Mouse (Mus musculus) intestine, embryonic 16.5 days (tissue): ENCODE measurements at regions not wholly inside any gene's neighbourhood (a gene's known extent, or its start where the extent isn't known, plus 50 kb on each side); places are given as distances from the start of the nearest gene placed in this dataset.
"Not testable (repeated sequence)": the region's sequence is repeated elsewhere in the genome, so short reads cannot be mapped to it uniquely, and the experiment has no call there.

Experiments used
- ATAC-seq: fragments of 200-750 bp; cut with Nextera tagmentation; 2 replicates; pipeline ENCODE4 v1.8.0; 2017; ENCODE audit warnings: moderate TSS enrichment, moderate library complexity
- H3K27ac ChIP-seq: fragments of 300-500 bp; sonication (generic); 2 replicates; pipeline ENCODE4 v1.5.1; 2014; ENCODE audit warnings: mild to moderate bottlenecking, low read length
- H3K27me3 ChIP-seq: fragments of 300-500 bp; sonication (generic); replicated peaks from 2 replicates; pipeline ENCODE4 v1.6.1; 2014; ENCODE audit warnings: low read length, control low read depth, mixed read lengths; ENCODE audit not compliant: control insufficient read depth, insufficient read depth
- H3K36me3 ChIP-seq: fragments of 300-500 bp; sonication (generic); 2 replicates; pipeline ENCODE4 v1.6.1; 2014; ENCODE audit warnings: low read length, control low read depth; ENCODE audit not compliant: control insufficient read depth, insufficient read depth
- H3K4me1 ChIP-seq: fragments of 300-500 bp; sonication (generic); 2 replicates; pipeline ENCODE4 v1.6.1; 2014; ENCODE audit warnings: low read length, control low read depth, mixed read lengths; ENCODE audit not compliant: control insufficient read depth, insufficient read depth
- H3K4me2 ChIP-seq: fragments of 300-500 bp; sonication (generic); 2 replicates; pipeline ENCODE4 v1.6.1; 2014; ENCODE audit warnings: low read depth, low read length, control low read depth
- H3K4me3 ChIP-seq: fragments of 300-500 bp; sonication (generic); 2 replicates; pipeline ENCODE4 v1.5.1; 2014; ENCODE audit warnings: mild to moderate bottlenecking, low read length
- H3K9ac ChIP-seq: fragments of 300-500 bp; sonication (generic); 2 replicates; pipeline ENCODE4 v1.6.1; 2014; ENCODE audit warnings: low read depth, low read length
- H3K9me3 ChIP-seq: fragments of 300-500 bp; sonication (generic); 2 replicates; pipeline ENCODE4 v1.6.1; 2016; ENCODE audit warnings: low read length, control low read depth; ENCODE audit not compliant: control insufficient read depth
- WGBS: fragments of 180-500 bp; shearing (Covaris S2); extraction: QIAGEN DNeasy Blood & Tissue Kit; methylation state at CpG from one replicate; pipeline ENCODE4 v1.1.7; 2014; 5-methylcytosine and 5-hydroxymethylcytosine counted together

DNA sequence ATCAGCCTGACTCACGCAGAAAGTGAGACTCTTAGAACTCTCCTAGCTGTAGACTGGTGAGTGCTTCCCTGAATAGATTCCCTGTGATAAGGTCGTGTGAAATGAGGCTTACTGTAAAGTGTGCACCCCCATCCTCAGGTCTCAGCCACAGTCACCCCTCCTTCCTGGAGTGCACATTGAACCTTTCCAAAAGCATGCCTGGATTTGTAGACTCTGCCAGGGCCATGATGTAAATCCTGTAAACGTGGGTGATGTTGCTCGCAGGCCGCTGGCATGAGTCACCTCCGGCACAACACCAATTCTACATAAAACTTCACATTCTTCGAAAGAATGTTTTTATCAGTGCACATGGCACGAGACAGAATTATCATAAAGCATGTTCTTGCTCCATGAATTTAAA lies 117.7 kb upstream of the Tmc3 start:
- no peak overlapping the region for H3K4me2 ChIP-seq
- H3K27me3 ChIP-seq = no peaks in the 10 kb centered on the region
- no peak overlapping the region for H3K9ac ChIP-seq
- no peak overlapping the region for H3K27ac ChIP-seq
- no peak for ATAC-seq
- no peaks in the 10 kb centered on the region for H3K4me1 ChIP-seq
- H3K36me3 ChIP-seq = no peaks in the 10 kb centered on the region
- no peak overlapping the region for H3K4me3 ChIP-seq
- H3K9me3 ChIP-seq = no peaks in the 10 kb centered on the region
- 66% methylated on average over 8 of the region's 8 CpGs for WGBS

GRCm38 (mm10) chr7:83469856-83470255 lies 114.9 kb upstream of the Tmc3 start:
- not testable (repeated sequence) for H3K27ac ChIP-seq, H3K9me3 ChIP-seq, H3K36me3 ChIP-seq, H3K4me2 ChIP-seq, H3K4me1 ChIP-seq, H3K4me3 ChIP-seq, H3K9ac ChIP-seq, H3K27me3 ChIP-seq, ATAC-seq
- WGBS = 92% methylated on average over 4 of the region's 4 CpGs

DNA sequence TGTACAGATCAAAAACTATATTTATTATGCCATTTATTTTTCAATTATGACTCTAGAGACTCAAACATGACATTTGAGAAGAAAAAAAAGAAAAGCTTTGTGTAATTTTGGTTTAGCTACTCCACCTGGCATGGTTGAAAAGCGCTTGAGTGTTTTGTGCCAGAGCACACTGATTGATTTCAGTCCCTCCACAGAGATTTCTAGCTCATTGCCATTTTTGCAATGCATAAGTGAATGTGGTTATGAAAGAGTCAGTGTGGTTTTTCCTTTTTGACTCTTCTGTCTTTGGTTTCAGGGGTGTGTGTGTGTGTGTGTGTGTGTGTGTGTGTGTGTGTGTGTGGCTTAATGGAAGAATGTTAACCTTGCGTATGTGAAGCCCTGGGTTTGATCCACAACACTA lies 113.6 kb upstream of the Tmc3 start:
- H3K27ac ChIP-seq = no peak overlapping the region
- H3K4me3 ChIP-seq = no peak overlapping the region
- H3K9ac ChIP-seq = no peak overlapping the region
- no peaks in the 10 kb centered on the region for H3K27me3 ChIP-seq
- no peak overlapping the region for H3K4me2 ChIP-seq
- no peaks in the 10 kb centered on the region for H3K36me3 ChIP-seq
- 76% methylated on average over 2 of the region's 2 CpGs for whole genome bisulfite sequencing
- H3K4me1 ChIP-seq = peaks cover 9% of the 10 kb centered on the region; the same call in 1 of the 2 replicates
- H3K9me3 ChIP-seq = no peaks in the 10 kb centered on the region
- no peak for ATAC-seq

- 86% methylated on average over 2 of the region's 2 CpGs for WGBS
- H3K27ac ChIP-seq = no peak overlapping the region
- no peaks in the 10 kb centered on the region for H3K27me3 ChIP-seq
- H3K4me2 ChIP-seq = no peak overlapping the region
- no peak overlapping the region for H3K4me3 ChIP-seq
- ATAC-seq = no peak
- no peaks in the 10 kb centered on the region for H3K9me3 ChIP-seq
- H3K4me1 ChIP-seq = peaks cover 18% of the 10 kb centered on the region; the same call in 1 of the 2 replicates
- no peaks in the 10 kb centered on the region for H3K36me3 ChIP-seq
- no peak overlapping the region for H3K9ac ChIP-seq
These were observed 110.3 kb upstream of the Tmc3 start for GRCm38 (mm10) chr7:83474471-83474870.

DNA sequence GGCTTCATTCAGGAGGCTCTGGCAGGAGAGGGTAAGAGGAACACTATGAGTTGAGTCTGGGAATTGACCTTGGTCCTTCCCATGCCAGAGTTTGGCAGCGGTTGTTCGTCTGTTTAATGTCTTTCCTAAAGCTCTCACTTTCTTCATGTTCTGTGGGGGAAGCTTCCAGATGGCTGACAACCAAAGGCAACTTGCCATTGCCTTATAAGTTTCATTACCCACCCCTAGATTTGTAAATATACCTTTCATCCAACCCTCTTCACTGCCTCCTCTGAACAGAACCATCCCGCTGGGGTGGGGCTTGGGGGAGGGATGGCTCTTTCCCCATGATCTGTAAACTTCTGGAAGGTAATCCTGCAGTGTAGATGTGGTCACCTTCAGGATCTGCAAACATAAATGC lies 109.7 kb upstream of the Tmc3 start:
- Histone ChIP-seq H3K4me3 (no peak overlapping the region), H3K36me3 (no peaks in the 10 kb centered on the region), H3K9ac (no peak overlapping the region), H3K27ac (peak overlapping the region; percentile 46), H3K4me2 (no peak overlapping the region), H3K9me3 (no peaks in the 10 kb centered on the region), H3K4me1 (peaks cover 18% of the 10 kb centered on the region; the same call in 1 of the 2 replicates), H3K27me3 (no peaks in the 10 kb centered on the region)
- 48% methylated on average over 3 of the region's 3 CpGs for WGBS
- 0 out of 2 replicates have a peak, but pooled peaks have one; percentile 49 for ATAC-seq

GRCm38 (mm10) chr7:83475438-83476160 lies 109.1 kb upstream of the Tmc3 start:
- WGBS = 57% methylated on average over 8 of the region's 8 CpGs
- Histone ChIP-seq H3K4me3 (no peak overlapping the region), H3K4me2 (no peak overlapping the region), H3K4me1 (peaks cover 18% of the 10 kb centered on the region; the same call in 1 of the 2 replicates), H3K27me3 (no peaks in the 10 kb centered on the region), H3K36me3 (no peaks in the 10 kb centered on the region), H3K9me3 (no peaks in the 10 kb centered on the region), H3K9ac (no peak overlapping the region), H3K27ac (peak overlapping the region; percentile 46)
- ATAC-seq = 0 out of 2 replicates have a peak, but pooled peaks have one; percentile 6

GRCm38 (mm10) chr7:83476161-83476495 lies 108.6 kb upstream of the Tmc3 start:
- H3K9ac ChIP-seq = no peak overlapping the region
- H3K4me3 ChIP-seq = no peak overlapping the region
- ATAC-seq = no peak
- no peak overlapping the region for H3K4me2 ChIP-seq
- peaks cover 18% of the 10 kb centered on the region; the same call in 1 of the 2 replicates for H3K4me1 ChIP-seq
- WGBS = 55% methylated on average over 3 of the region's 3 CpGs
- H3K9me3 ChIP-seq = no peaks in the 10 kb centered on the region
- peak overlapping the region; percentile 23; the same call in 1 of the 2 replicates for H3K27ac ChIP-seq
- no peaks in the 10 kb centered on the region for H3K36me3 ChIP-seq
- no peaks in the 10 kb centered on the region for H3K27me3 ChIP-seq

DNA sequence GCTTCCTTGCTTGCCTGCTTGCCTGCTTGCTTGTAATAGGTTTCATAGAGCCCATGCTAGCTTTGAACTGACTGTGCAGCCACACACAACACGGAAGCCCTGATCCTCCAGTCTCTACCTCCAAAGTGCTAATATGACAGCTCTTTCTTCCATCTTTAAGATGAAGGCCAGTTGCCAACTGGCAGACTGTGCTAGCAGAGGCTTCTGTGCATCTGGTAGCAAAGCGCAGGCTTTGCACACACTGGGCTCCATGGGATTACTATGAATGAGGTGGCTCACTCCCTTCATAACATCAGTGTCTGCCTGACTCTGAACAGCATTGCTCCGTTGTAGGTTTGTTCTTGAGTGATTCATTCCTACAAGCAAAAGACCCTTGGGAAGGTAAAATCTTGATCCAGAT lies 107.9 kb upstream of the Tmc3 start:
- Histone ChIP-seq H3K4me3 (no peak overlapping the region), H3K4me2 (no peak overlapping the region), H3K9me3 (no peaks in the 10 kb centered on the region), H3K27ac (peak overlapping the region; percentile 23), H3K9ac (no peak overlapping the region), H3K27me3 (no peaks in the 10 kb centered on the region), H3K36me3 (no peaks in the 10 kb centered on the region), H3K4me1 (peaks cover 23% of the 10 kb centered on the region; the same call in 1 of the 2 replicates)
- WGBS = 68% methylated on average over 3 of the region's 3 CpGs
- ATAC-seq = no peak

DNA sequence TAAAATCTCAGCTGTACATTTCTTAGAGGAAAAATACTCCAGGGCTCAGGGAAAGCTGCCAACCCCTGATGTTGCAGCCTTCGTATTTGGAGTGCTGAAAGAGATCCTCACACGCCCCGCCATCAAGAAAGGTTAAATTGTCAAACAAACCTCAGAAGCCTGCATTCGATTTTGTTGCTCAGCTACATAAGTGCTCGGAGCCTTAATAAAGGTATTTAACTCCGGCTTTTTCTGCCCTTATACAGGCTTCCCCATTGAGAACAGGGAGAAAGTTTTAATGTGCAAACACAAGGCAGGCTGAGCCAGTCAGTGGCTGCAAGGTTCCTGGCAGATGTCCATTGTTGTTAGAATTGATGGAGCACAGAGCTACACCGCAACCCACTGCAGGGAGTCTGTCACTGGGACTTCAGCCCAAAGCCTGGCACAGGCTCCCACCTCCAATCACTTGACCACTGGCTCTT lies 107.0 kb upstream of the Tmc3 start:
- Histone ChIP-seq H3K27ac (peak overlapping the region; percentile 36; the same call in 1 of the 2 replicates), H3K9ac (no peak overlapping the region), H3K9me3 (no peaks in the 10 kb centered on the region), H3K4me1 (peaks cover 30% of the 10 kb centered on the region), H3K36me3 (no peaks in the 10 kb centered on the region), H3K27me3 (no peaks in the 10 kb centered on the region), H3K4me3 (no peak overlapping the region), H3K4me2 (no peak overlapping the region)
- WGBS = 21% methylated on average over 7 of the region's 7 CpGs
- ATAC-seq = peak; percentile 25

DNA sequence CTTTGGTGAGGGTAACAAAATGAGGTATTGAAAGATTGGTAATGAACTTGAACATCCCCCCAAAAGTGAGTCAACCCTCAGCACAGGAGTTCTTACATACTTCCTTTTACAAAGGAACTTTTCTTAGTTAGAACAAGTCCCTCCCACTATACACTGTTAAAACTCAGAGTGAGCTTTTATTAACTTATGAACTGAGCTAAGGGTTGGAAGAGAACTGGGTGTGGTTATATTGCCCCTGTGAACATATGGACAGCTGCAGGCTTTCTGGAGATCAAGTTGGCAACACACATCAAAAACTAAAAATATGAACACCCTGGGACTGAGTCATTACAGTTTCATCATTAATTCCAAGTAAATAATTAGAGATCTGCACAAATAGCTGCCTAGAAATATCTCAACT lies 103.1 kb upstream of the Tmc3 start:
- H3K4me2 ChIP-seq = no peak overlapping the region
- H3K4me3 ChIP-seq = no peak overlapping the region
- no peak overlapping the region for H3K27ac ChIP-seq
- H3K27me3 ChIP-seq = no peaks in the 10 kb centered on the region
- ATAC-seq = peak; percentile 79
- peaks cover 28% of the 10 kb centered on the region for H3K4me1 ChIP-seq
- H3K36me3 ChIP-seq = no peaks in the 10 kb centered on the region
- H3K9me3 ChIP-seq = no peaks in the 10 kb centered on the region
- no peak overlapping the region for H3K9ac ChIP-seq
